Mouse (Mus musculus) forebrain, postnatal 0 days (tissue): ENCODE measurements around the gene Enpp6. TPM values are rescaled to one million over a fixed set of nuclear protein-coding genes. Genes with fewer than 3 reads are reported as not detected.

ENCODE experiments used
- ATAC-seq: fragments of 200-750 bp; cut with Nextera tagmentation; 2 replicates; pipeline ENCODE4 v1.8.0; 2017; ENCODE audit warnings: mild to moderate bottlenecking, moderate library complexity
- DNase-seq: peaks from one replicate; pipeline ENCODE4 v3.0.0-alpha.2; 2015
- H3K27ac ChIP-seq: fragments of 300-500 bp; sonication (generic); 2 replicates; pipeline ENCODE4 v1.5.1; 2014; ENCODE audit warnings: low read depth, mild to moderate bottlenecking, antibody characterized with exemption, low read length, moderate library complexity, mixed read lengths
- H3K27me3 ChIP-seq: fragments of 300-500 bp; sonication (generic); 2 replicates; pipeline ENCODE4 v1.6.1; 2014; ENCODE audit warnings: mild to moderate bottlenecking, low read length, mixed read lengths; ENCODE audit not compliant: insufficient read depth
- H3K36me3 ChIP-seq: fragments of 300-500 bp; sonication (generic); 2 replicates; pipeline ENCODE4 v1.6.1; 2014; ENCODE audit warnings: mild to moderate bottlenecking, moderate library complexity; ENCODE audit not compliant: insufficient read depth
- H3K4me1 ChIP-seq: fragments of 300-500 bp; sonication (generic); 2 replicates; pipeline ENCODE4 v1.6.1; 2014; ENCODE audit warnings: antibody characterized with exemption; ENCODE audit not compliant: insufficient read depth
- H3K4me2 ChIP-seq: fragments of 300-500 bp; sonication (generic); 2 replicates; pipeline ENCODE4 v1.6.1; 2014; ENCODE audit warnings: low read depth, mild to moderate bottlenecking, moderate library complexity
- H3K4me3 ChIP-seq: fragments of 300-500 bp; sonication (generic); 2 replicates; pipeline ENCODE4 v1.5.1; 2014; ENCODE audit warnings: low read depth, low read length, mixed read lengths
- H3K9ac ChIP-seq: fragments of 300-500 bp; sonication (generic); 2 replicates; pipeline ENCODE4 v1.6.1; 2014; ENCODE audit warnings: mild to moderate bottlenecking
- H3K9me3 ChIP-seq: fragments of 300-500 bp; sonication (generic); 2 replicates; pipeline ENCODE4 v1.6.1; 2016; ENCODE audit warnings: low read length
- CTCF ChIP-seq: sonication (generic); IDR thresholded peaks from 2 replicates; pipeline ENCODE4 v1.5.1; 2016; ENCODE audit warnings: antibody characterized with exemption, control low read depth, low read depth
- WGBS: fragments of 180-500 bp; shearing (Covaris S2); extraction: QIAGEN DNeasy Blood & Tissue Kit; methylation state at CpG from one replicate; pipeline ENCODE4 v1.1.7; 2014; 5-methylcytosine and 5-hydroxymethylcytosine counted together
- polyA plus RNA-seq: library from polyadenylated mRNA; unstranded; fragments of >200 nt; fragmentation: Nextera tagmentation; extraction: Ambion mirVana; gene quantifications from 2 replicates; pipeline ENCODE4 v1.2.1, GENCODE M21; 2015
- total RNA-seq: library from RNA; depleted of rRNA; stranded (reverse); fragments of >200 nt; gene quantifications from 2 replicates; pipeline ENCODE4 v1.2.3, GENCODE M21; 2014

Enpp6 gene
- total and polyA plus RNA-seq, 2 experiments from 2014 or later = 0.38 to 0.43 TPM

DNA sequence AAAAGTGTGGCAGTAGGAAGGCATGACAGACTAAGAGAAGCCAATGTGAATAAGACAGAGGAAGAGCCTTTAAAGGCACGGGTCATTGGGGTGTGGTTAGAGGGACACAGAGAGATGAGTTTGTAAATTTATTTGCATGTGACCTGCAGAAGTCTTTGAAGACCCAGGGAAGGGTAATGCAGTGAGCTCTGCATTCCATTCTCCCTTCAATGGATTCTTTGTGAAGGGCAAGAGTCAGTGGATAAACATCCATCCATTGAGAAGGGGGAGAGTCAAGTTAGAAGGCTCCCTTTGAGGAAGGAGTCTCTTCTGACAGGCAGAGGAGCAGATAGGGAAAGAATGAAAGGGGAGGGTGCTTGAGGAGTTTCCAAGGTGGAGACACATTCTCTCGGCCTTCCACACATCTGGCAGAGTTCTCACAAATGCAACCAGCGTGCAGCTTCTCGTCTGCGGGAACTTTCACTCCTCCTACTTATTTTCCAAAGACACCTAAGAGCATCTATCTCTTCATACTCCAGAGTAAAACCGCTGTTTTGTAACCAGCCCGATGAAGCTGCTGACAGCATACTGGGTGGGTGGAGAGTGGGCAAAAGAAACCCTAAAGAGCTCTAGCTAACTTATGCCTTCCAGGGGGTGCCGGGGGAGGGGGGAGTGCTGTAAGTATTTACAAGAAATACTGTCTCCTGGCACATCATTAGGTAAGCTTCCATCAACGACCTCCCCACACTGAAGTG, 9.4 kb downstream of the Enpp6 start:
- no peak overlapping the region for H3K4me3 ChIP-seq
- no peaks in the 10 kb centered on the region for H3K4me1 ChIP-seq
- no peaks in the 10 kb centered on the region for H3K9me3 ChIP-seq
- H3K4me2 ChIP-seq = no peak overlapping the region
- WGBS = 71% methylated on average over 9 of the region's 9 CpGs
- H3K27me3 ChIP-seq = no peaks in the 10 kb centered on the region
- no peaks in the 10 kb centered on the region for H3K36me3 ChIP-seq
- no peak overlapping the region for H3K27ac ChIP-seq
- H3K9ac ChIP-seq = no peak overlapping the region
- ATAC-seq (no peak), DNase-seq (no peak)
- no peak for TF ChIP-seq CTCF

- no peak overlapping the region for H3K27ac ChIP-seq
- no peak overlapping the region for H3K4me3 ChIP-seq
- H3K36me3 ChIP-seq = no peaks in the 10 kb centered on the region
- WGBS = 42% methylated on average over 5 of the region's 5 CpGs
- H3K27me3 ChIP-seq = no peaks in the 10 kb centered on the region
- H3K4me2 ChIP-seq = no peak overlapping the region
- ATAC-seq (no peak), DNase-seq (no peak)
- H3K4me1 ChIP-seq = no peaks in the 10 kb centered on the region
- TF ChIP-seq CTCF = no peak
- no peak overlapping the region for H3K9ac ChIP-seq
- H3K9me3 ChIP-seq = no peaks in the 10 kb centered on the region
These were observed 19.0 kb downstream of the Enpp6 start for GRCm38 (mm10) chr8:47005676-47006075.

DNA sequence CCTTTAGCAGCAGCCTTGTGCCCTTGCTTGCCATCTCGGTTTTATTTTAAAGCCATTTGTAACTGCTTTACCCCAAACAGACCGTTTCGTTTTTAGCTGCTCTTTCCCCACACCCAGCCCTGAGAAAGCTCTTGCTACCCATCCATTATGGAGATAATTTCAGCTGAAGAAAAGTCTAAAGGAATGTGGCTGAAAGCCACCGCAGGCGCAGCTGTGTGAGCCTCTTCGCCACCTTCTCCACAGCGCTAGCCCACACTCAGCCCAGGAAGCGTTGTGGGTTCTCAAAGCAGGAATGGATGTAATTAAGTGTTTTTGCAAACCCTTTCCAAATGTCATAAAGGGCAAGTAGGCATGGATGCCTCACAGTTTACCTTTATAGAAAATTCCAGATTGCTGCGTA, 20.1 kb downstream of the Enpp6 start:
- 66% methylated on average over 9 of the region's 9 CpGs for WGBS
- no peak for TF ChIP-seq CTCF
- H3K9ac ChIP-seq = no peak overlapping the region
- no peak for ATAC-seq
- no peaks in the 10 kb centered on the region for H3K9me3 ChIP-seq
- no peaks in the 10 kb centered on the region for H3K27me3 ChIP-seq
- H3K36me3 ChIP-seq = no peaks in the 10 kb centered on the region
- H3K27ac ChIP-seq = no peak overlapping the region
- DNase-seq = no peak
- no peak overlapping the region for H3K4me2 ChIP-seq
- no peak overlapping the region for H3K4me3 ChIP-seq
- H3K4me1 ChIP-seq = no peaks in the 10 kb centered on the region

GRCm38 (mm10) chr8:47008220-47008773, 21.6 kb downstream of the Enpp6 start:
- 92% methylated on average over 13 of the region's 13 CpGs for WGBS
- TF ChIP-seq CTCF = no peak
- Histone ChIP-seq H3K36me3 (no peaks in the 10 kb centered on the region), H3K9me3 (no peaks in the 10 kb centered on the region), H3K4me1 (no peaks in the 10 kb centered on the region), H3K4me2 (no peak overlapping the region), H3K4me3 (no peak overlapping the region), H3K9ac (no peak overlapping the region), H3K27me3 (no peaks in the 10 kb centered on the region), H3K27ac (no peak overlapping the region)
- DNase-seq (no peak), ATAC-seq (no peak)

DNA sequence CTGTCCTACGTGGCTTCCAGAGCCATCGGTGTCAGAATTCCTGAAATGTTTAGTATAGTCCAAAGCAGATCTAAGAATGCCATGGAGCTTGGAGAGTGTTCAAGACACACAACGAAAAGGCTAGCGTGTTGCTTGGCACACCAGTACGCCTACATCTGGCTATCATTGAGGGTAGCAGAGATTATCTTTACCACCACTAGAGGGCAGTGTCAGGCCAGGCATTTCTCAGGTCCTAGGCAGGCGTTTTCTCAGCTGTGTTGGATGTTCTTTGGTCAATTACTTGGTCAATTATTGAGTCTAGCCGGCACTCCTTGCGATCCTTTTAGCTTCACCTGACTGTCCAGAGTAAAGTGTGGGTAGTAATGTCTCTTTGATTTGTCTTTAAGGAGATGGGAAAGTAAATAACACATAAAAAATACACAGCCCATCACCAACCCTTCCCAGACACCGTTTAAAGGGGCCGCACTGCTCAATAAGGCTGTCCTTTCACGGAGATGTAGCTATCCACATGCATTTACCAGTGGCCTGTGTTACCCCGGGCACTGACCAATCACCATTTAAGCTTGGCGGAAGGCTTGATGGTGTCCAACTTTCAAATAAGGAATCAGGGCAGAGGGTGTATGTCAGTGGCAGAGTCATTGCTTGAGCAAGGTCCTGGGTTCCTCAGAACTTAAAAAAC, 29.7 kb downstream of the Enpp6 start:
- no peak overlapping the region for H3K9ac ChIP-seq
- DNase-seq (peak; percentile 88), ATAC-seq (peak; percentile 92)
- no peak overlapping the region for H3K4me2 ChIP-seq
- H3K36me3 ChIP-seq = no peaks in the 10 kb centered on the region
- no peak overlapping the region for H3K4me3 ChIP-seq
- H3K4me1 ChIP-seq = no peaks in the 10 kb centered on the region
- no peaks in the 10 kb centered on the region for H3K27me3 ChIP-seq
- H3K27ac ChIP-seq = no peak overlapping the region
- WGBS = 37% methylated on average over 13 of the region's 13 CpGs
- TF ChIP-seq CTCF = peak; percentile 98
- H3K9me3 ChIP-seq = no peaks in the 10 kb centered on the region

DNA sequence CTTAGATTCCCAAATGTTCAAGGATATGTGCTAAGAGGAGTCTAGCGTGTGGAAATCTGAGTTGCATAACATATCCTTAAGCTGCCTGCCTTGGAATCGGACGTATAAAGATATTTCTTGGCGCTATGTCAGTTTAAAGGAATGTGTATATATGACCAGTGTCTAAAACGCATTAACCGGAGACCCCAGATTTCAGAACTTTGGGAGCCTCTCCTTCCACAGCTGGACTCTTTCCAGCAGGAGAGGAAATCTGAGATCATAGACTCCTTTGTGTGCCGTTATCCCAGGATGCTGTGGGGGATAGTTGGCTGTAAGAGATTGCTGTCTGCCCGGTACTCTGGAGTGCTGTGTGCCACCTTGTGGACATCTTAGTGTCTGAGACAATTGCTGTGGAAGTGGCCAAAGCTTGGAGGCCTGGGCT, 34.5 kb downstream of the Enpp6 start:
- peak; percentile 34 for TF ChIP-seq CTCF

GRCm38 (mm10) chr8:47024612-47025011, 37.9 kb downstream of the Enpp6 start:
- H3K27me3 ChIP-seq = no peaks in the 10 kb centered on the region
- no peaks in the 10 kb centered on the region for H3K4me1 ChIP-seq
- H3K36me3 ChIP-seq = no peaks in the 10 kb centered on the region
- WGBS = 94% methylated on average over 4 of the region's 4 CpGs
- ATAC-seq (no peak), DNase-seq (no peak)
- H3K27ac ChIP-seq = no peak overlapping the region
- no peak overlapping the region for H3K9ac ChIP-seq
- H3K4me3 ChIP-seq = no peak overlapping the region
- H3K4me2 ChIP-seq = no peak overlapping the region
- H3K9me3 ChIP-seq = no peaks in the 10 kb centered on the region
- no peak for TF ChIP-seq CTCF

More for the DNA sequence above, 34.5 kb downstream of the Enpp6 start:
- no peak overlapping the region for H3K4me3 ChIP-seq
- no peak for DNase-seq
- ATAC-seq = no peak
- no peaks in the 10 kb centered on the region for H3K9me3 ChIP-seq
- H3K4me2 ChIP-seq = no peak overlapping the region
- H3K4me1 ChIP-seq = no peaks in the 10 kb centered on the region
- no peaks in the 10 kb centered on the region for H3K36me3 ChIP-seq
- no peak overlapping the region for H3K27ac ChIP-seq
- H3K27me3 ChIP-seq = no peaks in the 10 kb centered on the region
- H3K9ac ChIP-seq = no peak overlapping the region
- 62% methylated on average over 8 of the region's 8 CpGs for WGBS
